Mouse (Mus musculus): ENCODE measurements at regions not wholly inside any gene's neighbourhood (a gene's known extent, or its start where the extent isn't known, plus 50 kb on each side); places are given as distances from the start of the nearest gene placed in this dataset.

DNA sequence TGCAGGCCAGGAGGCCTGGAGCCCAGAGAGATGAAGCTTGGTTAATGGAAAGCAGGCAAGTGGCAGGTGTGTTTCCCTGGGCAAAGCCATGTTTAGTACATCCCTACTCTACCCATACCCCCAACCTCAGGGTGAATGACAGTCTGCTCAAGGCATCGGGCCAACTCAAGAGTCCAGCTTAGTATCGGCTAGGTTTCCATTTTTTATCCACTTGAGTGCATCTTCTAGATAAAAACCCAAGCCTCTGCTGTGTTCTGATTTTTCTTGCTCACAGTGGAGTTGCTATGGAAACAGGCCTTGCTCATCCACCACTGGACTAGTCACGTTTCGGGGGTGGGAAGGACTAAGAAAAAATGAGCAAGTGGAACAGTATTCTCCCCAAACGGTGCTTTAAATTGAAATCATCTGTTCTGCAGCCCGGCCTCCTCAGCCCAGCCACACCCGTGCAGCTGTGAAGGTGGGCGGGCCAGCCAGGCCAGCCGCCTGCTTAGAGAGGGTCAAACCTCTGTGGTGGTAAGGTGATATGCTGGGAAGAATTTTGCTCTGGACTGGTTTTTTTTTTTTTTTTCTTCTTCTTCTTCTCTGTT lies 94.0 kb downstream of the Snx19 start:
- no peak for DNase-seq

DNA sequence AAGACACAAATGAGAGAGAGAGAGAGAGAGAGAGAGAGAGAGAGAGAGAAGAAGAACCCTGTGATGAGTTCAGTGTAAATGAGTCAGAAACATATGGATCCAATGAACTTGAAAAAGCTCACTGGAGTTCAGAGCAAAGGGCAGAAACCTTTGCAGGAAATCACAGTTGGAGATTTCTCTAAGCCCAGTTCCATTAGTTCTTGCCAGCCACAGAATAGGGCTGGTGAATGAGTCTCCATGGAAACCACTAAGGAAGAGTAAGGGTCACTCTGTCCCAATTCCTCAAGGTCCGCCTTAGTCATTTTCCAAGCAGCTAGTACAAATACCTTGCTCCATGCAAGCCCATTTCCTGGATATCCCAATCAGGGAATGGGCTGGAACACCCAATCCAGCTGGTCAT lies 93.2 kb downstream of the Snx19 start:
- no peak for DNase-seq

DNA sequence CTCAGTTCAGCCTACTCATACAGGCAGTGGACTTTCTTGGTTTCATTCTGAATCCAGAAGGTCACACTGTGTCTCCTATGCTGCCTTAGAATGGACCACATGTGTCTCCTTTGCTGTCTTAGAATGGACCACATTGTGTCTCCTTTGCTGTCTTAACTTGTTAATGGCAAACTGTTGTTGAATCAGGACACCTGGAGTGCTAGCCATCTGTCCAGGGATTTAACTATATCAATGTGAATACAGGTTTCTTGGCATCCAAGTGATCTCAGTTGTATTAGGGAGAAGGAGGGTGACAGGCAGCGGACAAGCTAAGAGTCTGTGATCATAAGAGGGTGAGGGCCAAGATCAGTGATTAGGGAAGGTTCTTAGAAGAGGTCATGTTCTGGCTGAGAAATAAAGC lies 92.3 kb downstream of the Snx19 start:
- DNase-seq: no peak
